Mouse (Mus musculus): ENCODE data around the gene Tmem132c.

Gene Tmem132c

GRCm38 (mm10) chr5:127286886-127287285 is 45.3 kb downstream of the Tmem132c start:
- no peak for DNase-seq

GRCm38 (mm10) chr5:127289659-127290058 is 48.1 kb downstream of the Tmem132c start:
- no peak for DNase-seq

- DNase-seq = no peak
Measured at GRCm38 (mm10) chr5:127290461-127291250, 49.0 kb downstream of the Tmem132c start.

- no peak for DNase-seq
Measured at GRCm38 (mm10) chr5:127291581-127291980, 50.0 kb downstream of the Tmem132c start.

GRCm38 (mm10) chr5:127293698-127294097 is 52.1 kb downstream of the Tmem132c start:
- no peak for DNase-seq

- DNase-seq = no peak
Measured at GRCm38 (mm10) chr5:127297461-127297860, 55.9 kb downstream of the Tmem132c start.

- DNase-seq = no peak
Measured at GRCm38 (mm10) chr5:127298060-127298459, 56.5 kb downstream of the Tmem132c start.

GRCm38 (mm10) chr5:127299010-127299409 is 57.4 kb downstream of the Tmem132c start:
- no peak for DNase-seq

GRCm38 (mm10) chr5:127300597-127301254 is 59.1 kb downstream of the Tmem132c start:
- no peak for DNase-seq

GRCm38 (mm10) chr5:127305312-127305711 is 63.7 kb downstream of the Tmem132c start:
- DNase-seq = no peak

- DNase-seq = no peak
Measured at GRCm38 (mm10) chr5:127305719-127306118, 64.1 kb downstream of the Tmem132c start.

GRCm38 (mm10) chr5:127306726-127307125 is 65.1 kb downstream of the Tmem132c start:
- DNase-seq = no peak

GRCm38 (mm10) chr5:127310318-127311004 is 68.9 kb downstream of the Tmem132c start:
- no peak for DNase-seq

GRCm38 (mm10) chr5:127311005-127311331 is 69.4 kb downstream of the Tmem132c start:
- no peak for DNase-seq

- no peak for DNase-seq
Measured at GRCm38 (mm10) chr5:127313634-127314033, 72.0 kb downstream of the Tmem132c start.

GRCm38 (mm10) chr5:127319096-127319779 is 77.6 kb downstream of the Tmem132c start:
- DNase-seq = no peak

GRCm38 (mm10) chr5:127324645-127325044 is 83.0 kb downstream of the Tmem132c start:
- DNase-seq = no peak

GRCm38 (mm10) chr5:127336048-127336907 is 94.7 kb downstream of the Tmem132c start:
- no peak for DNase-seq

- no peak for DNase-seq
Measured at GRCm38 (mm10) chr5:127336908-127337265, 95.3 kb downstream of the Tmem132c start.

- no peak for DNase-seq
Measured at GRCm38 (mm10) chr5:127339016-127339435, 97.4 kb downstream of the Tmem132c start.

GRCm38 (mm10) chr5:127341158-127341557 is 99.5 kb downstream of the Tmem132c start:
- DNase-seq = no peak

- no peak for DNase-seq
Measured at GRCm38 (mm10) chr5:127344721-127345120, 103.1 kb downstream of the Tmem132c start.

Data from thymus, adult 18-20 months (tissue).